Mouse (Mus musculus): ENCODE data around the gene Rab37. TPM values are rescaled to one million over a fixed set of nuclear protein-coding genes. Genes with fewer than 3 reads are reported as not detected.

Gene Rab37
- polyA plus RNA-seq, 1 experiment from 2014 or later, result 3.7 TPM

DNA sequence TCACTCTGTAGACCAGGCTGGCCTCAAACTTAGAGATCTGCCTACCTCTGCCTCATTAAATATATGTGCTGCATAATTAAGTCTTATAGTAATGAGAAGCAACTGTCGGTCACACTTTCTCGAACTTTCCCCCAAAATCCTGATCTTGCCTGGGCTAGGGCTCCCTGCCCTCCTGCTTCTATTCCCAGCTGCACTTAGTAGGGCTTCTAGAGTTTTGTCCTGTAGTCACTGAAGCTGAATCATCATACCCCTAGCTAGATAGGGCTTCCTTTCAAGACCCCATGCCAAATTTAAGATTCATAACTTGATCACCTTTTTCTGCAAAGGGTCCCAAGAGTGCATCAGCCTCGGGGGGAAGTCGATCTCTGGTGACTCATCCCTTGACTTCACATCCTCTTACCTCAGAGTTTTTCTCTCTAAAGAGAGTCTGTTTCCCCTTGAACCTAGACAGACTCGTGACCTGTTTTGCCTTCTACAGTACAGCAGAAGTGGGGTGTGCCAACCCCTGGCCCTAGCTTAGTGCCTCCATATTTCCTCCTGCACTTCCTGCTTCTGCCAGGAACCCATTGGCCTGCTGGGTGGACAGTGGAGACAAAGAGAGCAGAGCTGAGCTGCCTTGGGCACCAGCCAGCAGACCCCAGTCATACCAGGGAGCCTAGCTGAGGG is 47.5 kb downstream of the Rab37 start:
- Histone ChIP-seq H3K9me3 (replicated peaks; ENCODE audit: control insufficient read depth, low read length) (no peaks in the 10 kb centered on the region), H3K4me1 (ENCODE audit: control insufficient read depth, insufficient read depth, low read length) (no peaks in the 10 kb centered on the region), H3K4me2 (ENCODE audit: low read depth, low read length) (no peak overlapping the region), H3K27ac (ENCODE audit: low read length) (no peak overlapping the region), H3K9ac (ENCODE audit: low read length) (no peak overlapping the region), H3K4me3 (ENCODE audit: low read length) (no peak overlapping the region), H3K36me3 (ENCODE audit: control insufficient read depth, insufficient read depth) (no peaks in the 10 kb centered on the region), H3K27me3 (ENCODE audit: control insufficient read depth, insufficient read depth, low read length) (no peaks in the 10 kb centered on the region)
- 64% methylated on average over 5 of the region's 5 CpGs for WGBS
- ATAC-seq (replicated peaks; ENCODE audit: extremely low read depth, insufficient read depth, low FRiP score), result no peak

DNA sequence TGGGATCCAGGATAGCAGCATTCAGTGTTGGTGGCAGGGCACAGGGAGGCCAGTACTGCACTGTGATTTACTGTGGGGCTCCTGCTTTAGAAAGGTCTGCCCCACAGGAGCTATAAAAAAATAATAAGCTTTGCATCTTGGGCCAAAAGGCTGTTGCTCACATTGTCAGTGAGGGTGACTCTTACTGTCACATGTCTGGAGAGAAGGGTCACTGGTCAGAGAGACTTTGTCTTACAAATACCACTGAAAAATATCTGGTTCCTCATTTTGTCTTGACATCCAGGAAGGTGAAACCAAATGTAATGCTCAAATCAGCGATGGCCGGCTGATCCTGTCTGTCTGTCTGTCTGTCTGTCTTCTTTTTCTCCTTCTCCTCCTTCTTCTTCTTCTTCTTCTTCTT is 50.7 kb downstream of the Rab37 start:
- no peaks in the 10 kb centered on the region for H3K36me3 ChIP-seq (ENCODE audit: control insufficient read depth, insufficient read depth)
- H3K4me3 ChIP-seq (ENCODE audit: low read length), result no peak overlapping the region
- no peak for ATAC-seq (replicated peaks; ENCODE audit: extremely low read depth, insufficient read depth, low FRiP score)
- no peaks in the 10 kb centered on the region for H3K27me3 ChIP-seq (ENCODE audit: control insufficient read depth, insufficient read depth, low read length)
- 70% methylated on average over 2 of the region's 2 CpGs for WGBS
- H3K9me3 ChIP-seq (replicated peaks; ENCODE audit: control insufficient read depth, low read length), result no peaks in the 10 kb centered on the region
- H3K4me2 ChIP-seq (ENCODE audit: low read depth, low read length), result no peak overlapping the region
- no peaks in the 10 kb centered on the region for H3K4me1 ChIP-seq (ENCODE audit: control insufficient read depth, insufficient read depth, low read length)
- no peak overlapping the region for H3K27ac ChIP-seq (ENCODE audit: low read length)
- H3K9ac ChIP-seq (ENCODE audit: low read length), result no peak overlapping the region

DNA sequence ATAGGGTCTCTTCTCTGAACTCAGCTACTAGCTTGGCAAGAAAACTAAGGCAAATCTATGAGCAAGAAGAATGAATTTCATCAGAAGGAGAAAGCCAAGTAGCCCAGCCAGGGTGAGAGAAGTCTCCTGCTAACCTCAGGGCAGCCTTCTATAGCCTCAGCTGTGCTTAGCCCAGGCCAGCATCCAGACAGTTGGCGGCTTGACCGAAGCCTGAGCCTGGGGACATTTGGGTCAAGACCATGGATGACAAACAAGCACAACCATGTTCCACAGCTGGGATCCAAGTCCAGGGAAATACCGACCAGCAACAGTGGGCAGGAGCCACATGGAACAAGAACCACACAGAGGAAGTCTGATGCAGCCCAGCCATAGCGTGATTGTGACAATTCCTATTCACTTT is 56.6 kb downstream of the Rab37 start:
- Histone ChIP-seq H3K4me3 (ENCODE audit: low read length) (no peak overlapping the region), H3K9me3 (replicated peaks; ENCODE audit: control insufficient read depth, low read length) (peaks cover 5% of the 10 kb centered on the region; the same call in 1 of the 2 replicates), H3K27ac (ENCODE audit: low read length) (no peak overlapping the region), H3K9ac (ENCODE audit: low read length) (no peak overlapping the region), H3K36me3 (ENCODE audit: control insufficient read depth, insufficient read depth) (no peaks in the 10 kb centered on the region), H3K4me2 (ENCODE audit: low read depth, low read length) (no peak overlapping the region), H3K4me1 (ENCODE audit: control insufficient read depth, insufficient read depth, low read length) (0 out of 2 replicates have a peak, but pooled peaks cover 6% of the 10 kb centered on the region), H3K27me3 (ENCODE audit: control insufficient read depth, insufficient read depth, low read length) (peaks cover 5% of the 10 kb centered on the region)
- 77% methylated on average over 4 of the region's 4 CpGs for WGBS
- ATAC-seq (replicated peaks; ENCODE audit: extremely low read depth, insufficient read depth, low FRiP score), result no peak

DNA sequence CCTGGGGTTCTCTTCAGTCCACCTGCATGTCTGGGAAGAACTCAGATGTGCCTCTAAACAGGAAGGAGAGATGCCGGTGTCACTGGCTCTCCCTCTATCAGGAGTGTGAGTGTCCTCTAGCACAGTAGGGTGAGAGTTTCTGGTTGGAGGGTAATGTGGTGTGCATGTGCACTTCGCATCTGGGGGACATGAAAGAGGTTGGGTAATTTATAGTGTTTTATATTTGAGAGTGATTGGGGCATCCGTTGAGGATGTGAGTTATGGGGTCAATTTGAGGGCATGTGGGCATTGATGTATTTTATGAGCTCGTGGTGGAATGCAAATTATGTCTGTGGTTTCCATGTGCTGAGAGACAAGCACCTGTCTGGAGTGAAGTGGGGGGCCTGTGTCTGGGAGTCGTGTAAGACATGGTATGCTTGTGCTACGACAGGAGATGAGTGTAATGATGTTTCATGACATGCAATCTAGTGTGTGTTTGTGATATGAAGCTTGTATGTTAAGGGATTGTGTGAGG is 59.6 kb downstream of the Rab37 start:
- H3K9me3 ChIP-seq (replicated peaks; ENCODE audit: control insufficient read depth, low read length), result peaks cover 5% of the 10 kb centered on the region; the same call in 1 of the 2 replicates
- H3K4me3 ChIP-seq (ENCODE audit: low read length), result no peak overlapping the region
- 54% methylated on average over 6 of the region's 6 CpGs for WGBS
- no peak for ATAC-seq (replicated peaks; ENCODE audit: extremely low read depth, insufficient read depth, low FRiP score)
- no peaks in the 10 kb centered on the region for H3K36me3 ChIP-seq (ENCODE audit: control insufficient read depth, insufficient read depth)
- H3K4me1 ChIP-seq (ENCODE audit: control insufficient read depth, insufficient read depth, low read length), result peaks cover 11% of the 10 kb centered on the region; the same call in 1 of the 2 replicates
- H3K9ac ChIP-seq (ENCODE audit: low read length), result no peak overlapping the region
- no peak overlapping the region for H3K4me2 ChIP-seq (ENCODE audit: low read depth, low read length)
- peaks cover 29% of the 10 kb centered on the region for H3K27me3 ChIP-seq (ENCODE audit: control insufficient read depth, insufficient read depth, low read length)
- no peak overlapping the region for H3K27ac ChIP-seq (ENCODE audit: low read length)

DNA sequence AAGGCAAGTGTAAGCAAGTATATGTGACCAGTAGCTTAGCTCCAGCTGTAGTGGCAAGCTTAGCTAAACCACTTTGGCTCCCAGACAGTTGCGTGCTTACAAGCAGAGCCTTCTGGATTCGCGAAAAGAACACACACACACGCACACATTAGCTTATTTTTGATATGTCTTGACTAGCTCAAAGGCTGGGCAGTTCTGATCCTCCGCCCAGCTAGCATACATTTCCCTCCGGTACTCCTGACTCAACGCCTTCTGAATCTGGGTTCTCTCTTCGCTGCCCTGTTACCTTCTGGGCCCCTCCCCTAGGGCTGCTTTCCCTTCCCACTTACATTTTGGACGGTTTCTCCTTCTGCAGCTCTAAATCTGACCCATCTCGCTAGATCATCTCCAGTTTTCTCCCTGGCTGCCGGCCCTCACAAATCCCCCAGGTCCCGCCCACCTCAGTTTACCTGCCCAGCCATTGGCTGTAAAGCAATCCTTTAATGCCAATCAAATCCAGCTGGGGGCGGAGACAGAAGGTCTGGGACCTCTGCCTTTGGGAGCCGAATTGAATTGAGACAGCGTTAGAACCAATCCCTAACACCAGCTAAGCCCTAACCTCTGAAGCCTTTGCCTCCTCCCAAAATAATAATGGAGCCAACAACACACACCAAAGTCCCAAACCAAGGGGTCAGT is 60.7 kb downstream of the Rab37 start:
- 5% methylated on average over 15 of the region's 15 CpGs for WGBS
- peaks cover 11% of the 10 kb centered on the region; the same call in 1 of the 2 replicates for H3K4me1 ChIP-seq (ENCODE audit: control insufficient read depth, insufficient read depth, low read length)
- H3K27me3 ChIP-seq (ENCODE audit: control insufficient read depth, insufficient read depth, low read length), result peaks cover 39% of the 10 kb centered on the region
- peak overlapping the region; percentile 70 for H3K4me2 ChIP-seq (ENCODE audit: low read depth, low read length)
- peak overlapping the region; percentile 45 for H3K4me3 ChIP-seq (ENCODE audit: low read length)
- H3K36me3 ChIP-seq (ENCODE audit: control insufficient read depth, insufficient read depth), result no peaks in the 10 kb centered on the region
- no peak overlapping the region for H3K27ac ChIP-seq (ENCODE audit: low read length)
- H3K9me3 ChIP-seq (replicated peaks; ENCODE audit: control insufficient read depth, low read length), result peaks cover 5% of the 10 kb centered on the region; the same call in 1 of the 2 replicates
- no peak overlapping the region for H3K9ac ChIP-seq (ENCODE audit: low read length)
- ATAC-seq (replicated peaks; ENCODE audit: extremely low read depth, insufficient read depth, low FRiP score), result peak; percentile 28; the same call in 1 of the 2 replicates

DNA sequence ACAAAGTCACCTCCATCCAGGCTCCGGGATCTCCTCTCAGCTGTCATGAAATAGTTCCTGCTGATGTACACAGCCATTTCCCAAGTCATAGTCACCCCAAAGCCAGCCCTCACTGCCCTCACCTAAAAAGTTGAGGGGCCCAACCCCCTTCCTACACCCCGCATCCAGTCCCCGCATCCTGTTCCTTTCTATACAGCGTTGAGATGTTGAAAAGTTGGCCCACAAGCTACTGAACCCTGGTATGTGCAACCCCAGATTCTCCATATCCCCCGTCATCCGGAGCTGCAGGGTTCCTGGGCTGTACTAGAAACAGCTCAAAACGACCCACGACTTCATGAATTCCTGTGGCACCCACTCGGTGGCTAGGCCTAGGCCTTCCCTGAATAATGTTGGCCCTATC is 61.9 kb downstream of the Rab37 start:
- H3K27ac ChIP-seq (ENCODE audit: low read length), result no peak overlapping the region
- ATAC-seq (replicated peaks; ENCODE audit: extremely low read depth, insufficient read depth, low FRiP score), result no peak
- H3K9ac ChIP-seq (ENCODE audit: low read length), result no peak overlapping the region
- peaks cover 44% of the 10 kb centered on the region for H3K27me3 ChIP-seq (ENCODE audit: control insufficient read depth, insufficient read depth, low read length)
- H3K9me3 ChIP-seq (replicated peaks; ENCODE audit: control insufficient read depth, low read length), result peaks cover 5% of the 10 kb centered on the region; the same call in 1 of the 2 replicates
- H3K36me3 ChIP-seq (ENCODE audit: control insufficient read depth, insufficient read depth), result no peaks in the 10 kb centered on the region
- no peak overlapping the region for H3K4me3 ChIP-seq (ENCODE audit: low read length)
- H3K4me2 ChIP-seq (ENCODE audit: low read depth, low read length), result no peak overlapping the region
- WGBS, result 68% methylated on average over 9 of the region's 9 CpGs
- peaks cover 11% of the 10 kb centered on the region; the same call in 1 of the 2 replicates for H3K4me1 ChIP-seq (ENCODE audit: control insufficient read depth, insufficient read depth, low read length)

DNA sequence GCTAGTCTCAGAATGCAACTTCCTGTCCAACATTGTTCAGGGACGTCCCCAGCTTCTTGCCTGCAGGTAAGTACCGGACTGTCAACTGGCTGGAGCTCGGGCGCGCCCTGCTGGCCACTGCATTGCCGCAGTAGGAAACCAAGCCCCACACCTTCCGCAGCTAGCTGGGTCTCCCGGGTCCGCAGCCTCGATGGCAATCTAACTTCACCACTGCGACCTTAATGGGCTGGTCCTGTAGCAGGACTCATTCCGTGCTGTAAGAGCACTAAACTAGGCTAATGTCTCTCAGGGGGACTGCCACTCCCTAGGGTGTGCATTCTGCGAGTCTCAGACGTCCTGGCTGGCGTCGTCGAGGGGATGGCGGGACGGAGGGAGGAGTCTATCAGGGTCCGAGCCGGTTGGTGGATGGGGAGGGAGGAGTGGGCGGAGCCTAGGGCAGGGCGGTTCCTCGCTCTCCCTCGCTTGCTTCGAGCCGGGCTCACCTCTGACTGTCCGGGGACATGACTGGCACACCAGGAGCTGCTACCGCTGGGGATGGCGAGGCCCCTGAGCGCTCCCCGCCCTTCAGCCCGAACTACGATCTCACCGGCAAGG is 62.6 kb downstream of the Rab37 start:
- Histone ChIP-seq H3K9me3 (replicated peaks; ENCODE audit: control insufficient read depth, low read length) (peaks cover 5% of the 10 kb centered on the region; the same call in 1 of the 2 replicates), H3K9ac (ENCODE audit: low read length) (peak overlapping the region; percentile 22; the same call in 1 of the 2 replicates), H3K27ac (ENCODE audit: low read length) (no peak overlapping the region), H3K36me3 (ENCODE audit: control insufficient read depth, insufficient read depth) (no peaks in the 10 kb centered on the region), H3K4me2 (ENCODE audit: low read depth, low read length) (peak overlapping the region; percentile 61), H3K4me3 (ENCODE audit: low read length) (peak overlapping the region; percentile 44), H3K4me1 (ENCODE audit: control insufficient read depth, insufficient read depth, low read length) (peaks cover 16% of the 10 kb centered on the region; the same call in 1 of the 2 replicates), H3K27me3 (ENCODE audit: control insufficient read depth, insufficient read depth, low read length) (peaks cover 44% of the 10 kb centered on the region)
- WGBS, result under 1% methylated on average over 35 of the region's 35 CpGs
- ATAC-seq (replicated peaks; ENCODE audit: extremely low read depth, insufficient read depth, low FRiP score), result peak; percentile 57

DNA sequence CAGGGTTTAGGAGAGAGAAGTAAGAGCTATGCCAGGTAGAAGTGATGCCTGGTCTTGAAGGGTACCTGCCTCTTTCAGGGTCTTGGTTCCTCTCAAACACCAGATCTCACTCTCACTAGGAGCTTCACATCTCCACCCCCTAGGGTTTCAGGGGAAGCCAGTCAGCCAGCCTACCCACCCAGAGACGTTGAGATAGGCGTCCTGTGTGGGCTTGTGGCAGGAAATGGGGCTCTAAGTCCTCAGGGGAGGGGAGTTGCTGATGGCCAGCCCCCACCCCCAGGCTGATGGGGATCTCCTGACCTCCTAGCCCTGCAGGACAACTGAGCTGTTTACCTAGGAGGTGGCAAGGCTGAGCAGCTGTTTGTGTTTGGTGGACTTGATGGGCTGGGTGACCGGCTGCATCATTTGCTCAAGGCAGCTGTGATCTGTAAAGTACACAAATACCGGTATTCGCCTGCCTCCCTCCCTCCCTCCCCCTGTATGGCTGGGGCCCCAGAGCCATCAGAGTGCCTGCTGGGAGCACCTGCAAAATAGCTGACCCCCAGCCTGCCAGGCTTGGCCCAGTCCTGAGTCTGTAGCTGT is 63.9 kb downstream of the Rab37 start:
- peaks cover 44% of the 10 kb centered on the region for H3K27me3 ChIP-seq (ENCODE audit: control insufficient read depth, insufficient read depth, low read length)
- 5% methylated on average over 5 of the region's 5 CpGs for WGBS

More for the DNA sequence above, 63.9 kb downstream of the Rab37 start:
- H3K4me3 ChIP-seq (ENCODE audit: low read length), result no peak overlapping the region
- no peak for ATAC-seq (replicated peaks; ENCODE audit: extremely low read depth, insufficient read depth, low FRiP score)
- peaks cover 16% of the 10 kb centered on the region; the same call in 1 of the 2 replicates for H3K4me1 ChIP-seq (ENCODE audit: control insufficient read depth, insufficient read depth, low read length)
- no peaks in the 10 kb centered on the region for H3K36me3 ChIP-seq (ENCODE audit: control insufficient read depth, insufficient read depth)
- no peak overlapping the region for H3K9ac ChIP-seq (ENCODE audit: low read length)
- H3K27ac ChIP-seq (ENCODE audit: low read length), result no peak overlapping the region
- no peaks in the 10 kb centered on the region; the same call in 1 of the 2 replicates for H3K9me3 ChIP-seq (replicated peaks; ENCODE audit: control insufficient read depth, low read length)
- no peak overlapping the region for H3K4me2 ChIP-seq (ENCODE audit: low read depth, low read length)

All from heart, embryonic 16.5 days (tissue).